Mouse (Mus musculus): ENCODE measurements around the gene Cks1b.

DNA sequence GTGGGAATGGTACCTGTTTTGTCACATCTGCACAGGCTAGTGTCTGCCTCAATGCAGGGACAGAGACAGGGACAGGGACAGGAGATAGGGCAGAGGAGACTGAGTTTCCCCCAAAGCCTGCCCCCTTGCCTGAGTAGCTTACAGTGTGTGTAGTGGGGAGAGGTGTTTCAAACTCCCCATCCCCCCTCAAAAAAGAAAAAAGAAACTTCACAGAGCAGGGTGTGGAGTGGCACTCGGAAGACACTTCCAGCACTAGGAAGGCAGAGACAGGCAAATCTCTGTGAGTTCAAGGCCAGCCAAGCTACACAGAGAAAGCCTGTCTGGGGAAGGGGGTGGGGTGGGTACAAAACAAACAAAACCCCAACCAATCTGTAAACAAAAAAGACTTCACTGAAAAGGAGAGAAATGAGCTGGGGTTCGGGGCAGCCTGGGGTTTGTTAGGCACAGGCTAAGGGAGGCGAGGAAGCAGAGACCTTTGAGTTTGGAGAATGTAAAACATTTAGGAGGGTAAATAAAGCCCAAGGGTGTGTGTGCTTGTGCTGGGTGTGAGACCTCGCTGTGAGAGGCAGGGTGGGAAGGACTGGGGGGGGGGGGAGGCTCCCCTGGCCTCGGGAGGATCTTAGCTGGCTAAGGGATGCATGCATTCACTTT is 44.5 kb downstream of the Cks1b start:
- TF ChIP-seq CTCF (conservative IDR thresholded peaks at IDR 0.05; ENCODE audit: low read length) (no peak), NANOG (IDR thresholded peaks at IDR 0.05; ENCODE audit: borderline replicate concordance, low read length) (no peak)
